Mouse (Mus musculus) midbrain, embryonic 16.5 days (tissue): ENCODE results near the gene Ssbp3. TPM values are rescaled to one million over a fixed set of nuclear protein-coding genes. Genes with fewer than 3 reads are reported as not detected.
A peak's percentile ranks its signal among the peaks of the same experiment; 100 is the strongest.

Experiments used
- ATAC-seq: fragments of 200-750 bp; cut with Nextera tagmentation; 2 replicates; pipeline ENCODE4 v1.8.0; 2017; ENCODE audit warnings: moderate TSS enrichment
- H3K27ac ChIP-seq: fragments of 300-500 bp; sonication (generic); 2 replicates; pipeline ENCODE4 v1.5.1; 2014; ENCODE audit warnings: mild to moderate bottlenecking, low read length, mixed read lengths
- H3K27me3 ChIP-seq: fragments of 300-500 bp; sonication (generic); 2 replicates; pipeline ENCODE4 v1.6.1; 2014; ENCODE audit warnings: low read depth, low read length, mixed read lengths; ENCODE audit not compliant: control insufficient read depth, insufficient read depth
- H3K36me3 ChIP-seq: fragments of 300-500 bp; sonication (generic); 2 replicates; pipeline ENCODE4 v1.6.1; 2014; ENCODE audit warnings: mild to moderate bottlenecking, low read length, moderate library complexity, mixed read lengths; ENCODE audit not compliant: control insufficient read depth, insufficient read depth
- H3K4me1 ChIP-seq: fragments of 300-500 bp; sonication (generic); 2 replicates; pipeline ENCODE4 v1.6.1; 2014; ENCODE audit warnings: mild to moderate bottlenecking, low read length, mixed read lengths; ENCODE audit not compliant: control insufficient read depth, insufficient read depth
- H3K4me2 ChIP-seq: fragments of 300-500 bp; sonication (generic); 2 replicates; pipeline ENCODE4 v1.6.1; 2014; ENCODE audit warnings: mild to moderate bottlenecking, low read length, mixed read lengths
- H3K4me3 ChIP-seq: fragments of 300-500 bp; sonication (generic); 2 replicates; pipeline ENCODE4 v1.5.1; 2014; ENCODE audit warnings: low read depth, mild to moderate bottlenecking, low read length, moderate library complexity, mixed read lengths
- H3K9ac ChIP-seq: fragments of 300-500 bp; sonication (generic); 2 replicates; pipeline ENCODE4 v1.6.1; 2014; ENCODE audit warnings: low read depth, low read length, mixed read lengths
- H3K9me3 ChIP-seq: fragments of 300-500 bp; sonication (generic); replicated peaks from 2 replicates; pipeline ENCODE4 v1.6.1; 2014; ENCODE audit warnings: mild to moderate bottlenecking, low read length, mixed read lengths; ENCODE audit not compliant: control insufficient read depth, poor library complexity, severe bottlenecking
- WGBS: fragments of 180-500 bp; shearing (Covaris S2); extraction: QIAGEN DNeasy Blood & Tissue Kit; methylation state at CpG from one replicate; pipeline ENCODE4 v1.1.7; 2014; 5-methylcytosine and 5-hydroxymethylcytosine counted together
- polyA plus RNA-seq: library from polyadenylated mRNA; unstranded; fragments of >200 nt; fragmentation: Nextera tagmentation; extraction: Ambion mirVana; gene quantifications from 2 replicates; pipeline ENCODE4 v1.2.1, GENCODE M21; 2015

The Ssbp3 gene
- polyA plus RNA-seq, 1 experiment from 2014 or later, result 129 TPM

GRCm38 (mm10) chr4:106935583-106935935 lies 25.1 kb downstream of the Ssbp3 start:
- Histone ChIP-seq H3K36me3 (no peaks in the 10 kb centered on the region; the same call in 1 of the 2 replicates), H3K27me3 (no peaks in the 10 kb centered on the region), H3K9me3 (no peaks in the 10 kb centered on the region), H3K4me2 (no peak overlapping the region), H3K4me1 (peaks cover 64% of the 10 kb centered on the region), H3K9ac (peak overlapping the region; percentile 15; the same call in 1 of the 2 replicates), H3K4me3 (no peak overlapping the region), H3K27ac (peak overlapping the region; percentile 59)
- peak; percentile 8; the same call in 1 of the 2 replicates for ATAC-seq
- 0% methylated on average over 2 of the region's 2 CpGs for WGBS

GRCm38 (mm10) chr4:106936041-106936440 lies 25.5 kb downstream of the Ssbp3 start:
- Histone ChIP-seq H3K27ac (peak overlapping the region; percentile 59), H3K4me2 (no peak overlapping the region), H3K9ac (peak overlapping the region; percentile 15; the same call in 1 of the 2 replicates), H3K27me3 (no peaks in the 10 kb centered on the region), H3K9me3 (no peaks in the 10 kb centered on the region), H3K36me3 (no peaks in the 10 kb centered on the region; the same call in 1 of the 2 replicates), H3K4me1 (peaks cover 69% of the 10 kb centered on the region), H3K4me3 (no peak overlapping the region)
- 40% methylated on average over 3 of the region's 3 CpGs for WGBS
- peak; percentile 26; the same call in 1 of the 2 replicates for ATAC-seq

GRCm38 (mm10) chr4:106936741-106937140 lies 26.2 kb downstream of the Ssbp3 start:
- H3K4me3 ChIP-seq, result no peak overlapping the region
- no peaks in the 10 kb centered on the region for H3K27me3 ChIP-seq
- ATAC-seq, result no peak
- no peak overlapping the region; the same call in 1 of the 2 replicates for H3K9ac ChIP-seq
- no peaks in the 10 kb centered on the region; the same call in 1 of the 2 replicates for H3K36me3 ChIP-seq
- peak overlapping the region; percentile 59 for H3K27ac ChIP-seq
- WGBS, result 3% methylated on average over 8 of the region's 8 CpGs
- H3K4me2 ChIP-seq, result no peak overlapping the region
- H3K9me3 ChIP-seq, result no peaks in the 10 kb centered on the region
- peaks cover 76% of the 10 kb centered on the region for H3K4me1 ChIP-seq

GRCm38 (mm10) chr4:106938506-106939222 lies 28.2 kb downstream of the Ssbp3 start:
- Histone ChIP-seq H3K4me3 (no peak overlapping the region), H3K27ac (peak overlapping the region; percentile 74), H3K36me3 (no peaks in the 10 kb centered on the region; the same call in 1 of the 2 replicates), H3K9me3 (no peaks in the 10 kb centered on the region), H3K4me2 (0 out of 2 replicates have a peak overlapping the region, but pooled peaks have one; percentile 12), H3K9ac (0 out of 2 replicates have a peak overlapping the region, but pooled peaks have one; percentile 1), H3K27me3 (no peaks in the 10 kb centered on the region), H3K4me1 (peaks cover 88% of the 10 kb centered on the region)
- ATAC-seq, result no peak; the same call in 1 of the 2 replicates
- 41% methylated on average over 8 of the region's 8 CpGs for WGBS

GRCm38 (mm10) chr4:106939223-106939918 lies 28.9 kb downstream of the Ssbp3 start:
- no peaks in the 10 kb centered on the region for H3K27me3 ChIP-seq
- peak overlapping the region; percentile 74 for H3K27ac ChIP-seq
- WGBS, result 7% methylated on average over 6 of the region's 6 CpGs
- H3K4me2 ChIP-seq, result 0 out of 2 replicates have a peak overlapping the region, but pooled peaks have one; percentile 12
- peaks cover 89% of the 10 kb centered on the region for H3K4me1 ChIP-seq
- H3K9ac ChIP-seq, result no peak overlapping the region
- H3K9me3 ChIP-seq, result no peaks in the 10 kb centered on the region
- H3K36me3 ChIP-seq, result no peaks in the 10 kb centered on the region; the same call in 1 of the 2 replicates
- H3K4me3 ChIP-seq, result no peak overlapping the region
- ATAC-seq, result peak; percentile 37

- Histone ChIP-seq H3K9me3 (no peaks in the 10 kb centered on the region), H3K4me2 (no peak overlapping the region), H3K27me3 (no peaks in the 10 kb centered on the region), H3K4me1 (peaks cover 84% of the 10 kb centered on the region), H3K27ac (peak overlapping the region; percentile 74), H3K9ac (no peak overlapping the region; the same call in 1 of the 2 replicates), H3K4me3 (no peak overlapping the region), H3K36me3 (no peaks in the 10 kb centered on the region; the same call in 1 of the 2 replicates)
- ATAC-seq, result no peak
- 18% methylated on average over 4 of the region's 4 CpGs for WGBS
Observed at GRCm38 (mm10) chr4:106939919-106940227, 29.4 kb downstream of the Ssbp3 start.

GRCm38 (mm10) chr4:106940945-106941344 lies 30.4 kb downstream of the Ssbp3 start:
- ATAC-seq, result no peak
- WGBS, result 40% methylated on average over 6 of the region's 6 CpGs
- no peak overlapping the region for H3K4me2 ChIP-seq
- H3K9ac ChIP-seq, result 0 out of 2 replicates have a peak overlapping the region, but pooled peaks have one; percentile 4
- H3K9me3 ChIP-seq, result no peaks in the 10 kb centered on the region
- H3K27me3 ChIP-seq, result no peaks in the 10 kb centered on the region
- no peaks in the 10 kb centered on the region for H3K36me3 ChIP-seq
- 0 out of 2 replicates have a peak overlapping the region, but pooled peaks have one; percentile 47 for H3K27ac ChIP-seq
- no peak overlapping the region for H3K4me3 ChIP-seq
- H3K4me1 ChIP-seq, result peaks cover 75% of the 10 kb centered on the region

GRCm38 (mm10) chr4:106941475-106941874 lies 31.0 kb downstream of the Ssbp3 start:
- Histone ChIP-seq H3K27ac (no peak overlapping the region), H3K4me1 (peaks cover 74% of the 10 kb centered on the region), H3K36me3 (no peaks in the 10 kb centered on the region), H3K27me3 (no peaks in the 10 kb centered on the region), H3K9me3 (no peaks in the 10 kb centered on the region), H3K9ac (no peak overlapping the region), H3K4me3 (no peak overlapping the region), H3K4me2 (no peak overlapping the region)
- ATAC-seq, result no peak

GRCm38 (mm10) chr4:106942491-106942890 lies 32.0 kb downstream of the Ssbp3 start:
- Histone ChIP-seq H3K27me3 (no peaks in the 10 kb centered on the region), H3K4me1 (peaks cover 77% of the 10 kb centered on the region), H3K9ac (no peak overlapping the region), H3K9me3 (no peaks in the 10 kb centered on the region), H3K4me3 (no peak overlapping the region), H3K36me3 (no peaks in the 10 kb centered on the region), H3K27ac (no peak overlapping the region), H3K4me2 (no peak overlapping the region)
- WGBS, result 81% methylated on average over 4 of the region's 4 CpGs
- no peak for ATAC-seq
